Comparison of ENCODE assay signal across 29 mouse cellular contexts in the genomic region with DNA sequence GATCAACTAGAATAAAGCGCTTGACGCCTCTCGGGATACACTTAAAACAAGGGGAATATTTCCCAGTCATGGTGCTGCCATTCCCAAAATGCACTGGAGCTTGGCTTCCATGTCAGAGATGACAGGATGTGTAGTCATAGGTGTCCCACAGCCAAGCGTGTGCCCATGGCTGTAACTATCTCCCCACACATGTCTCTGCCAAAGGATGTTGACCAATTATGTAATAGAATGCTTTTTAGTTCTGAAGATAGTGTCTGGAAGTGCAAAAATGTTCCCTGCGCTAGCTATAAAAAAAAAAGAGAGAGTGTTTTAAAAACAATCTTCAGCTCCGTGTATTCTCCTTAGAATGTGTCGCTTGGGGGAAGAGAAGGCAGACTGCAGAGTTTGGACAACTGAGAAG. TPM values are rescaled to one million over a fixed set of nuclear protein-coding genes. Genes with fewer than 3 reads are reported as not detected.
DNase-seq lines count a peak whose midpoint lies in the region; TF ChIP-seq lines count a peak whose summit lies in the region.
"Had no signal": no experiment of that assay in that cellular context is flagged by ENCODE, and none has a peak within 500 bp of the region (broad histone marks: within the 10 kb centered on the region; RNA-seq: fewer than 3 reads in every experiment).

No protein-coding gene starts in this region.

- TF ChIP-seq CTCF in layer of hippocampus, adult 2 months (conservative IDR thresholded peaks at IDR 0.05) = no peak

- peak in 1 of 2 experiments; percentile 27 for DNase-seq in layer of hippocampus, adult 2 months (ENCODE audit: low spot score in 2 of 2)
- DNase-seq in layer of hippocampus, adult 9-10 months (ENCODE audit: low spot score) = no peak
- peak; percentile 56 for DNase-seq in right cerebral cortex, adult 18-20 months
- DNase-seq in right cerebral cortex, postnatal 4 days = no peak
- DNase-seq in left cerebral cortex, adult 9 months (ENCODE audit: low spot score in 2 of 2) = peak; percentile 44 to 47
- DNase-seq in telencephalon, adult 2 months (ENCODE audit: low read depth, low spot score) = peak; percentile 79
- DNase-seq in cerebellum, adult 8-10 months = no peak
- DNase-seq: adrenal gland, postnatal 36 days; B cell, adult 2 months; cerebellum, adult 2 months; cerebellum, postnatal 36 days; embryo, embryonic 11 days; gastrocnemius, postnatal 36 days; heart, adult 2 months; heart, postnatal 14 days; kidney, postnatal 36 days; retina, postnatal 1 day; thymus, postnatal 36 days had no signal

- peak overlapping the region; percentile 32; the same call in 1 of the 2 replicates for H3K27ac ChIP-seq in layer of hippocampus, adult 2 months
- H3K27ac ChIP-seq: embryonic facial prominence, embryonic 13.5 days; forebrain, embryonic 12.5 days; heart, adult 2 months; heart, embryonic 13.5 days; hindbrain, embryonic 12.5 days; limb, embryonic 15.5 days; liver, embryonic 14.5 days; lung, embryonic 15.5 days; midbrain, embryonic 10.5 days; neural tube, embryonic 13.5 days had no signal

- no peak overlapping the region for H3K4me3 ChIP-seq in layer of hippocampus, adult 2 months
- H3K4me3 ChIP-seq: embryonic facial prominence, embryonic 13.5 days; erythroblast, embryonic 14.5 days; forebrain, embryonic 12.5 days; heart, adult 2 months; heart, embryonic 13.5 days; hindbrain, embryonic 12.5 days; limb, embryonic 15.5 days; lung, embryonic 15.5 days; midbrain, embryonic 10.5 days; myocyte; neural tube, embryonic 13.5 days had no signal

RNA-seq across cellular contexts. Expression of a gene that starts 36.1 kb away (rescaled TPM):
- total RNA-seq in layer of hippocampus, adult 2 months (2021) = 10 to 100 TPM; 46.6 to 48.6 TPM
- total RNA-seq: gastrocnemius, postnatal 36 days had no signal

Comparison
In these comparisons a context has a peak if more than half of its experiments do, and no peak if none do; other contexts are left out.
1. DNase-seq: peak in right cerebral cortex, adult 18-20 months (single experiment), left cerebral cortex, adult 9 months (2 of 2) and telencephalon, adult 2 months (single experiment); none in layer of hippocampus, adult 9-10 months (single experiment), right cerebral cortex, postnatal 4 days (single experiment) and cerebellum, adult 8-10 months (single experiment).